Mouse (Mus musculus) lung, postnatal 36 days (tissue): ENCODE data around the gene Dlgap4.
"Not testable (repeated sequence)": the region's sequence is repeated elsewhere in the genome, so short reads cannot be mapped to it uniquely, and the experiment has no call there.

Experiments
- DNase-seq: peaks from one replicate; pipeline ENCODE4 v3.0.0; 2022; ENCODE audit warnings: mixed read lengths

Gene Dlgap4

GRCm38 (mm10) chr2:156778571-156778970 is 165.1 kb downstream of the Dlgap4 start:
- DNase-seq = no peak

GRCm38 (mm10) chr2:156779036-156779435 is 165.5 kb downstream of the Dlgap4 start:
- peak; percentile 45 for DNase-seq

GRCm38 (mm10) chr2:156779488-156779887 is 166.0 kb downstream of the Dlgap4 start:
- DNase-seq = no peak

- no peak for DNase-seq
Observed at GRCm38 (mm10) chr2:156780129-156780528, 166.6 kb downstream of the Dlgap4 start.

GRCm38 (mm10) chr2:156780752-156781151 is 167.2 kb downstream of the Dlgap4 start:
- no peak for DNase-seq

- DNase-seq = no peak
Observed at GRCm38 (mm10) chr2:156781281-156781680, 167.8 kb downstream of the Dlgap4 start.

- no peak for DNase-seq
Observed at GRCm38 (mm10) chr2:156781836-156782480, 168.5 kb downstream of the Dlgap4 start.

GRCm38 (mm10) chr2:156782481-156783348 is 169.2 kb downstream of the Dlgap4 start:
- no peak for DNase-seq

GRCm38 (mm10) chr2:156783349-156783728 is 169.8 kb downstream of the Dlgap4 start:
- DNase-seq = no peak

GRCm38 (mm10) chr2:156784016-156784585 is 170.6 kb downstream of the Dlgap4 start:
- no peak for DNase-seq

GRCm38 (mm10) chr2:156784891-156785290 is 171.4 kb downstream of the Dlgap4 start:
- DNase-seq = no peak

GRCm38 (mm10) chr2:156786369-156786768 is 172.9 kb downstream of the Dlgap4 start:
- DNase-seq = not testable (repeated sequence)

GRCm38 (mm10) chr2:156787090-156787775 is 173.7 kb downstream of the Dlgap4 start:
- DNase-seq = no peak

- no peak for DNase-seq
Observed at GRCm38 (mm10) chr2:156787776-156788105, 174.2 kb downstream of the Dlgap4 start.

GRCm38 (mm10) chr2:156788836-156789235 is 175.3 kb downstream of the Dlgap4 start:
- no peak for DNase-seq

- DNase-seq = no peak
Observed at GRCm38 (mm10) chr2:156798516-156798915, 185.0 kb downstream of the Dlgap4 start.

GRCm38 (mm10) chr2:156801045-156801444 is 187.5 kb downstream of the Dlgap4 start:
- no peak for DNase-seq

- peak; percentile 26 for DNase-seq
Observed at GRCm38 (mm10) chr2:156802116-156802515, 188.6 kb downstream of the Dlgap4 start.

GRCm38 (mm10) chr2:156803698-156804372 is 190.3 kb downstream of the Dlgap4 start:
- no peak for DNase-seq

- no peak for DNase-seq
Observed at GRCm38 (mm10) chr2:156804589-156804988, 191.1 kb downstream of the Dlgap4 start.

- no peak for DNase-seq
Observed at GRCm38 (mm10) chr2:156806886-156807285, 193.4 kb downstream of the Dlgap4 start.

GRCm38 (mm10) chr2:156809579-156809978 is 196.1 kb downstream of the Dlgap4 start:
- DNase-seq = peak; percentile 88

- peak; percentile 42 for DNase-seq
Observed at GRCm38 (mm10) chr2:156810716-156811115, 197.2 kb downstream of the Dlgap4 start.
